In the genomic region with DNA sequence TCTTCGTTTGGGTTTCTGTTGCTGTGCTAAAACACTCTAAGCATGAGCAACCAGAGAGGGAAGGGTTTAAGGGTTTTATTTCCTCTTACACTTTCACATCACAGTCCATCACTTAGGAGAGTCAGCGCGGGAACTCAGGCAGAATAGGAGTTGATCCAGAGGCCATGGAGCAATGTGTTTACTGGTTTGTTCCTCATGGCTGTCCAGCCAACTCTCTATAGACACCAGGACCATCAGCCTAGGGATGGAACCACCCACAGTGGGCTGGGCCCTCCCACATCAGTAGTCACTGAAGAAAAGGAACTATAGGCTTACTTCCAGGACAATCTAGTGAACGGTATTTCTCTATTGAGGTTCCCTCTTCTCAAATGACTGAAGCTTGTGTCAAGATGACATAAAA, we compare ENCODE assay signal across 20 mouse cellular contexts. TPM values are rescaled to one million over a fixed set of nuclear protein-coding genes. Genes with fewer than 3 reads are reported as not detected.
A peak's percentile ranks its signal among the peaks of the same experiment; 100 is the strongest.
DNase-seq lines count a peak whose midpoint lies in the region; ATAC-seq and TF ChIP-seq lines count a peak whose summit lies in the region.
"Had no signal": no experiment of that assay in that cellular context is flagged by ENCODE, and none has a peak within 500 bp of the region (broad histone marks: within the 10 kb centered on the region; RNA-seq: fewer than 3 reads in every experiment).

No protein-coding gene starts in this region.

- H3K4me1 ChIP-seq in spleen, adult 2 months (ENCODE audit: control insufficient read depth, insufficient read depth, insufficient read length), result peaks cover 15% of the 10 kb centered on the region
- H3K4me1 ChIP-seq: embryonic facial prominence, embryonic 13.5 days; forebrain, embryonic 12.5 days; hindbrain, embryonic 10.5 days had no signal

- no peaks in the 10 kb centered on the region for H3K36me3 ChIP-seq in spleen, adult 2 months (ENCODE audit: control insufficient read depth, insufficient read depth, low read length)
- H3K36me3 ChIP-seq in splenic B cell, adult 2 months (ENCODE audit: control insufficient read depth, insufficient read depth, low read length, poor library complexity, severe bottlenecking), result no peaks in the 10 kb centered on the region
- H3K36me3 ChIP-seq: embryonic facial prominence, embryonic 13.5 days; forebrain, embryonic 12.5 days; heart, embryonic 12.5 days; hindbrain, embryonic 10.5 days had no signal

- peak; percentile 43 for ATAC-seq in megakaryocyte, adult 5-6 weeks (ENCODE audit: poor library complexity, severe bottlenecking)
- ATAC-seq in frontal cortex, adult (ENCODE audit: low TSS enrichment), result no peak
- ATAC-seq: forebrain, embryonic 16.5 days; Patski had no signal

- DNase-seq in lung, postnatal 25 days (ENCODE audit: low spot score), result peak; percentile 2
- no peak for DNase-seq in lung, postnatal 10 days
- peak in 1 of 2 experiments; percentile 13 for DNase-seq in spleen, adult 2 months (ENCODE audit: low read depth in 1 of 2, low spot score in 2 of 2)
- no peak for DNase-seq in spleen, postnatal 4 days (ENCODE audit: low spot score in 2 of 2)
- DNase-seq in splenic B cell, adult 2 months (ENCODE audit: low read depth, low spot score), result peak; percentile 56
- DNase-seq in adrenal gland, adult 2 months, result no peak
- DNase-seq: adrenal gland, postnatal 10 days; cerebellum, adult 11-12 months; cerebellum, adult 9-10 months; cerebellum, postnatal 25 days; gastrocnemius, postnatal 14 days had no signal

- TF ChIP-seq CTCF in spleen, adult 2 months (IDR thresholded peaks at IDR 0.05; ENCODE audit: extremely low read depth, insufficient read depth, insufficient read length, insufficient replicate concordance), result no peak

- H3K27me3 ChIP-seq in spleen, adult 2 months (ENCODE audit: control insufficient read depth, insufficient read depth, low read length), result no peaks in the 10 kb centered on the region
- H3K27me3 ChIP-seq in splenic B cell, adult 2 months (ENCODE audit: control insufficient read depth, insufficient read depth, low read length, poor library complexity, severe bottlenecking), result no peaks in the 10 kb centered on the region
- H3K27me3 ChIP-seq: embryonic facial prominence, embryonic 13.5 days; forebrain, embryonic 12.5 days; heart, embryonic 12.5 days; Patski had no signal

- H3K27ac ChIP-seq in spleen, adult 2 months (ENCODE audit: insufficient read depth, low read length), result peak overlapping the region; percentile 22; the same call in 1 of the 2 replicates
- H3K27ac ChIP-seq: embryonic facial prominence, embryonic 13.5 days; forebrain, embryonic 12.5 days; hindbrain, embryonic 10.5 days; hindbrain, embryonic 14.5 days had no signal

- 42% methylated on average over 4 of the region's 4 CpGs for WGBS in spleen, adult 2 months

- no peak for TF ChIP-seq POLR2A in spleen, adult 2 months (IDR thresholded peaks at IDR 0.05; ENCODE audit: low read depth, low read length)

- H3K4me3 ChIP-seq in spleen, adult 2 months (ENCODE audit: extremely low read depth, insufficient read depth, insufficient read length), result no peak overlapping the region
- H3K4me3 ChIP-seq: embryonic facial prominence, embryonic 13.5 days; forebrain, embryonic 12.5 days; heart, embryonic 12.5 days; hindbrain, embryonic 10.5 days had no signal

RNA-seq across cellular contexts. Expression of a gene that starts 45.4 kb away (rescaled TPM):
- 35.7 and 54.1 TPM in 2 replicates for polyA plus RNA-seq in spleen, adult 2 months (2012; rRNA removed)
- total RNA-seq in megakaryocyte, adult 5-6 weeks (2015), result 60.6 and 67.8 TPM in 2 replicates
- 49.5 and 51.2 TPM in 2 replicates for total RNA-seq in megakaryocyte, adult 5-6 weeks (2017)
- total RNA-seq in adrenal gland, adult 2 months (2021), result 100 to 1,000 TPM in 1 of 2 experiments, 10 to 100 TPM in 1; 26.1 to 125 TPM
- polyA plus RNA-seq in adrenal gland, adult 2 months (2012; rRNA removed), result 58.6 and 89.7 TPM in 2 replicates

Comparison
In these comparisons a context has a peak if more than half of its experiments do, and no peak if none do; other contexts are left out.
1. DNase-seq: peak in lung, postnatal 25 days (single experiment) and splenic B cell, adult 2 months (single experiment); none in lung, postnatal 10 days (single experiment), spleen, postnatal 4 days (0 of 2) and adrenal gland, adult 2 months (single experiment).